Mouse (Mus musculus): Measurements from ENCODE around the gene Mfrp.

Gene Mfrp

GRCm38 (mm10) chr9:44130034-44130433 is 28.5 kb downstream of the Mfrp start:
- DNase-seq (ENCODE audit: low spot score in 2 of 2), result no peak

GRCm38 (mm10) chr9:44130581-44131275 is 29.2 kb downstream of the Mfrp start:
- no peak for DNase-seq (ENCODE audit: low spot score in 2 of 2)

DNA sequence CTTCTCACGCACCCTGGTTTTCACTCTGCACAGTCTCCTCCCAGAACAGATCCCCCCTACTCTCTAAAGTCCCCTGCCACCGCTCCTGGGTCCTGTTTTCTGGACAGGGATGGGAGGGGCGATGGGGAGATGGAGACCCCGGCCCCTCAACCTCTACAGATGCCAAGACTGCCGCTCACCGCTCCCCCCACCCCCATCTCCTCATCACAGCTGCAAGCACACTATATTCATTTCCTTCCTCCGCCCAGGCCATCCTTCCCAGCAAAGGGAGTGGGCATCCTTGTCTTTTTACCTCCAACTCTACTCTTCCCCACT is 29.7 kb downstream of the Mfrp start:
- no peak for DNase-seq (ENCODE audit: low spot score in 2 of 2)

GRCm38 (mm10) chr9:44132200-44132599 is 30.7 kb downstream of the Mfrp start:
- DNase-seq (ENCODE audit: low spot score in 2 of 2), result no peak

DNA sequence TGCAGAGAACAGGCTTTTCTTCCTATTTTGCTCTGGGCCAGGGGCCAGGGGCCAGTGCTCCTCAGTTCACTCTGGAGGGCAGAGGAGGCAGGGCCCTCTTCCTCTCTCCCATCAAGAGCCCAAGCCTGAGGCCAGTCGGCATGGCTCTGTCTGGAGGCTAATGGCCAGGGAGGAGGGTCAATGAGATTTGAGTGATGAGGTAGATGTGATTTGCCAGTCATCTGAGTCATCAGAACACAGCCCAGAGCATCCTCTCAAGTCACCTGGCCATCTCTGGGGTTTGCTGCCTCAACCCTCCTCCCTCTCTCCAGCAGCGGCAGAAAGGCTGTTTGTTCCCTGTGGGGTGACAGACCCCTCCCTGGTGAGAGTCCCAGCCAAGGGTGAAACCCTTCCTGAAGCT is 31.8 kb downstream of the Mfrp start:
- DNase-seq (ENCODE audit: low spot score in 2 of 2), result no peak

DNA sequence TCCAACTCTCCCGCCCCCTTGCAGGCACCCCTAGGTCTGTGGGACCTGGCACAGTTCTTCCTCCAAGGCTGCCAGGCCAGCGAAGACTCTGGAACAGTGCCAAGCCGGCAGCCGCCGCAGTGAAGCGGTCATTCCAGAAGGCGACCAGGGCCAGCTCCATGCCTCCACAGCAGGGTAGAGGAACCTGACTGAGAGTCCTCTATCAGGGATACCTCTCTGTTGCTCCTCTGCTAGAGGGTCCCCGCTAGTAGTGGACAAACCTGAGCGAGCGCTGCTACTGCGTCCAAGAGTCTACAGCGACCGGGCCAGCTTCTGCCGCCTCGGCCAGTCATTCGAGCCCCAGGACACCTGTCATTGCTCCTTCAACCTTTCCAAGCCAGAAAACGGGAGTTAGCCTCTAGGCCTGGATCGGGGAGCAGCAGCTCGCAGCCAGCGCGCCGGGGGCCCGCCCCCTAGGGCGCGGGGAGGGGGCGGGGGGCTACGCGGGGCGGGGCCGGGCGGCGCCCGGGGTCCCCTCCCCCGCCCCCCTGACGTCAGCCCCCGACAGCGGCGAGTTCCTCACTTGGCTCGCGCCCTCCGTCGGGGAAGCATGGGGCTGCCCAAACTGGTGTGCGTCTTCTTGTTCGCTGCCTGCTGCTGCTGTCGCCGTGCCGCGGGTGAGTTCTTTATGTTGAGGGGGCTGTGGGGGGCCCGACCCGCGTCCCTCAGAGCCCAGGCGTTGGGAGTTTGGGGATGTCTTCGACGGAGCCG is 32.7 kb downstream of the Mfrp start, which contains the start of gene Mcam:
Gene Mcam, plus strand, starts transcription at position 369 of the 750 bp plus-strand sequence.
- peak in 1 of 2 experiments; percentile 43 for DNase-seq (ENCODE audit: low spot score in 2 of 2)

- DNase-seq (ENCODE audit: low spot score in 2 of 2), result no peak
These were observed 33.6 kb downstream of the Mfrp start for GRCm38 (mm10) chr9:44134851-44135730.

DNA sequence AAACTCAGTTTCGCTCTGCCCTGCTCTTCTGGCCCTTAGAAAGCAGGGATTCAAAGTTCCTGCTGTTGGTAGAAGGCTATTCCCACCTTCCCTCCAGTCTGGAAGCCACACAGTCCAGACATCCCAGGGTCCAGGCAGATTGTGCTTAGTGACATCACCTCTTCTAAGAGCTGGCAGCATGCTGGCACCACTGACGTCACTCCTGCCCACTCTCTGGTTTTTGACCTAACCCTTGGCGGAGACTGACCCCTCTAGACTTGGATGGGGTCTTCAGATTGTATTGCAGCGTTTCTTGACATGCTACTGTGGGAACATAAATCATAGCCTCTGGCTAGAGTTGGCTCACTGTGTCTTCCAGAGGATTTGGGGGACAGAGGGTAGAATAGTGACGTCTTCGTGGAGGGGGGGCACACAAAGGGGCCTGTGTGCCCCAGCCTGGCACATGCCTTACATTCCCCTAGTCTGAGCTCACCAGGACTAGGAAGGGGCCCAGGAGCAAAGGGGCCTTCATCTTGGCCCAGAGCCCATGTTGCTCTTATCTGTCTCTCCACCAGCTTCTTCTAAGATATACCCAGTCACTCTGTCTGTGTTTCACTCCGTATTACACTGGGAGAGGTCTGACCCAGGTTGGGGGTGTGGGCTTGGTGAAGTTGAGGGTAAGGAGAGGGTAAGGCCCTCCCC is 34.3 kb downstream of the Mfrp start:
- DNase-seq (ENCODE audit: low spot score in 2 of 2), result no peak

GRCm38 (mm10) chr9:44137846-44138245 is 36.3 kb downstream of the Mfrp start:
- no peak for DNase-seq (ENCODE audit: low spot score in 2 of 2)

DNA sequence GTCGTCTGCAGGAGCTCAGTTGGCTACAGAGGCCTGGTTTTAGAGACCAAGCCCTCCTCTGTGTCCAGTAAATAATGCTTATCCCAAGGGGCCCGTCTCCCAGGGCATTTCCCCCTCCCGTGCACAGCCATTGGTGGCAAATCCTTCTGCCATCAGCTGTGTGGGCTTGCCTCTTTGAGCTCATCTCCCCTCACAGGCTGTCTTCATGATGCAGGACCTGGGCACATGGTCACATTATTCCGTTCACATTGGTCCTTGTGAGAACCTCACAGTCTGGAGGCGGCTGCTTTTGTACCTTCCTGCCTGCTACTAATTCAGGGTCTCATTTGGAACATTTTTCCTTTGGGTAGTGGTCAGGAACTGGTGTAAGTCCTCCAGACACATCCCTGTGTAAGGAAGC is 40.4 kb downstream of the Mfrp start:
- DNase-seq (ENCODE audit: low spot score in 2 of 2), result no peak

GRCm38 (mm10) chr9:44143421-44143820 is 41.9 kb downstream of the Mfrp start:
- DNase-seq (ENCODE audit: low spot score in 2 of 2), result no peak

DNA sequence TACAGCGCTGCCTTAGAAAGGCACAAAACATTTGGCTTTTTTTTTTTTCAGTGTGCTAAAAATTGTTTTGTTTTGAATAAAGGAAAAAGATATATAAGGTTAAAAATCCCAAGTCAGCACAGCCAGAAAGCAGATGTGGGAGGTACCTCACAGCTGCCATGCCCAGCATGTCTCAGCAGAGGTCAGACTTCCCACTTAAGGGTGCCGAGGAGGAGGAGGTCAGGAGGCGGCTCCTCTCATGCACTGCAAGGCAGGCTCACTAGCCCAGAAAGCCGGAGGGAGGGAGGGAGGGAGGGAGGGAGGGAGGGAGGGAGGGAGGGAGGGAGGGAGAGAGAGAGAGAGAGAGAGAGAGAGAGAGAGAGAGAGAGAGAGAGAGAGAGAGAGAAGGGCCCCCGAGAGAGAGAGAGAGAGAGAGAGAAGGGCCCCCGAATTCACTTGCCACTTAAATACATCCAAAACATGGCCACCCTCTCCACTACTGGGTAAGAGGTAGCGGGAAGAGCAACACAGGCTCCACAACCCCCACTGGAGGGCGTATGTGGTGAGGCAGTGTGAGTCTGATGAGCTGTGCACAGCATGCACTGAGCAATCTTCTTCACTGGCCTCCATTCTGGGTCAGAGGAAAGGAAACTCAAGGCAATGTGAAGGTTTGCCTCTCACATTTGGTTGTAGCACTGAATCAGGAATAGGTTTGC is 42.6 kb downstream of the Mfrp start:
- DNase-seq (ENCODE audit: low spot score in 2 of 2), result no peak

DNA sequence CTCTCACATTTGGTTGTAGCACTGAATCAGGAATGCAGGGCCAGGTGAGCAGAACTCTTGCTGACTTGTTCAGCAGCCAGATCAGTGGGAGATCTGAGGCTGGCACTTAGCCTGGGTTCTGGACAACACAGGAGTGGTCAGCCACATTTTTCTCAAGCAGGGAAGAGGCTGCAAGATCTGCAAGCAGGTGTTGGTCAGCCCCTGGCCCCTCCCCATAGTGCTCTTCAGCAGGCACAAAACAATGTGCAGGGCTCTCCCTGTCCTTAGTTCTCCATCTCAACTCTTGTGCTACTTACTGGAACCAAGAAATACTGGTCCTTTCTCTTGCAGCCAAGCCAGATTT is 43.2 kb downstream of the Mfrp start:
- no peak for DNase-seq (ENCODE audit: low spot score in 2 of 2)

GRCm38 (mm10) chr9:44147290-44147689 is 45.8 kb downstream of the Mfrp start:
- DNase-seq (ENCODE audit: low spot score in 2 of 2), result no peak
